Mouse (Mus musculus) pancreas, adult 10 weeks (tissue): ENCODE measurements around the gene Ociad1. TPM values are rescaled to one million over a fixed set of nuclear protein-coding genes. Genes with fewer than 3 reads are reported as not detected.

Experiments
- polyA plus RNA-seq: library from polyadenylated mRNA; stranded (reverse); fragments of 350-450 nt; fragmentation: Illumina TruSeq; extraction: RNeasy Lipid Tissue Mini Kit (QIAGEN cat#74804); gene quantifications from one replicate; pipeline ENCODE4 v1.2.3, GENCODE M21; 2015; ENCODE audit warnings: low read depth, low replicate concordance; ENCODE audit not compliant: insufficient read depth

Gene Ociad1
- 58.3 TPM for polyA plus RNA-seq

DNA sequence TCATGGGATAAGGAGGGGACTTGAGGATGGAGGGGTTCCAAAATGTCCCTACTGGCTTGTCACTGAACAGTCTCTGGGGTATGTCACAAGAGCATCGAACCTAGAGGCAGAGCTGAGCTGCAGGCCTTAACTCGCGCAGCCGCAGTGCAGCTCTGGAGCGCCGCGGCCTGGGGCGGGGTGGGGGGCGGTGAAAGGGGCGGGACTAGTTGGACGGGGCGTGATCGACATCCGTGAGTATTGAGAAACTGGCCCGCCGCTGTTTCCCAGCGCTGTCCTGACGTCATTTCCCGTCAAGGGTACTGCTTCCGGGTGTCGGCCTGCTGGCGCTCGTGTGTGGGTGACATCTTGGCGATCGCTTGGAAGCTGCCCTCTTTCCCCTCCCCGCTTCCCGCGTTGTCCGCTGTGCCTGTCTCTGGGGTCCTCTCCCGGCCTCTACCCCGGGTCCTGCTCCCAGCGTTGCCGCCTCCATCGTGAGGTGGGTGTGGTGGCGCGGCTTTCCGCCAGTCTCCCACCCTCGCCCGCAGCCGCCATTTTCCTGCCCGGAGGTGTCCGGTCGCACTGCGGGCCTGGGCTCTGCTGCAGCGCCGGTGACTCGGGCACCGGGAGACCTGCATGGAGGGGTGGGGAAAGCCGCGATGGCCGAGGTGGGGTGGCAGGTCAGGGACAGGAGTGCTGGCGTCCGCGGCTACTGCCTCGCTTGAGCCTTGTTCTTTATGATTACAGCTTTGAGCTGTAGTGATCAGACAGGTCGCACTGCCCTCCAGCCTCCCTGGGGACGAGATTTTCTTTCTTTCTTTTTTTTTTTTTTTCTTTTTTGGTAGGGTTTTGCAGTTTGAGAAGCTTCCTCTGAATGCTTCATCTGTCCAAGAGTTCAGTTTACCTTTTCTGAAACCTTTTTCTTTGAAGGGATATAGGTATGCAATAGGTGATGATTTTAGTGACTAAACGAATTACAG, at the start of gene Ociad1:
Gene Ociad1 (plus strand): TSS at position 283 of the 956 bp plus-strand sequence.

DNA sequence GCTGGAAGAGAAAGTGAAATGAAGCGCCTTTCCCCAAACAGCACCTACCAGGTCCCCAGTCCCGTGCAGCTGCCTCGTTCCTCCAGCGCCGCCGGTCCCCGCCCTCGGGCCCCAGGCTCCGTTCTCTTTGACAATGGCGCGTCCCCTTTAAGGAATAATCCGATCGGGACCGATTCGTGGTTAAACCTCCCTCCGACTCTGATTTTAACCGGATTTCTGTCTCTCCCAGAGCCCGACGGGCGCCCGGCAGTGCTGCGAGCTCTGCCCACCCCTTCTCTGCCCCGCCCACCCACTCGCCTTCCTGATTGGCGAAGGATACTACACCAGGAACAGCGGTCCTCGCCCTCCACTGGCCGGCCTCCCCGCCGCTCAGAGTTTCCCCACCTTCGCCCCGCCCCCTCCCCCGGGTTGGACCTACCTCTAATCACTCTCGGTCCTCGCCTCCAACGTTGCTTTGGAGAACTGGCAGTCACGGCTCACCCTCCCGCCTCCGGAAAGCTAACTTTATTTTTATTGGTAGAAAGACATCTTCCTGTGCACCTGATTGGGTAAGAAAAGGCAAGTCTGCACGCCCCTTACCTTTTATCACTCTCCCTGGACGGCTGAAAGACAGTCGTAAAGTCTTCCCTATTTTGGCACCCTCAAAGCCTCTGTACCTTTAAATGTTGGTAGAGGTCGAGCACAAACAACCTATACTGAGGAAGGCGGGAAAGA, 36.1 kb upstream of the Ociad1 start, which contains the start of gene Fryl:
Gene Fryl (minus strand): TSS at position 268 of the 714 bp plus-strand sequence.

DNA sequence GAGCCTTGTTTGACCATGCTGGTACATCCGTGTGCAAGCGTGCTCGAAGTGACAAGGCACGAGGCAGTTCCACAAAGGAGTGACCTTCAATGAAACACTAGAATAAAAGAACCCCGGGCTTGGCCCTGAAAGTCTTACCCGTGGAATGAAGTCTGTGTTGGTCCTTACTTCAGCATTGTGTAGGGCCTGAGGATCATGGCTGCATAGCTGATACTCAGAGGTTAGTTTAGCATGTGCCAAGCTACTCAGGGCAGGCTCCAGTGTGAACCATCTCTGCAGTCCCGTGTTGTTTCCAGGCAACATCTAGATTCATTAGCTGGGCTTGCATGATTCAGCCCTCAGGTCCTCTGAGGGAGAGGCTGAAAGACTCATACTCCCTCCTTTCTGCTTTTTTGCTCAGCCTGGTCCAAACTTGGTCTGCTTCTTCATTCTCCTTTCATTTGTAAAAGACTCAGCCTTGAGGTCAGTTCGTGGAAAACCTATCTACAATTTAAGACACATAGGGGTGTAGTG, 48.2 kb downstream of the Ociad1 start, which contains the start of gene Ociad2:
Gene Ociad2 (minus strand): TSS at position 306 of the 513 bp plus-strand sequence.

Other genes starting within 250 kb of the Ociad1 start
- 18.1 TPM for gene Fryl, start 36.2 kb upstream of the Ociad1 start, polyA plus RNA-seq
- 5.1 TPM for gene Ociad2, start 48.2 kb downstream of the Ociad1 start, polyA plus RNA-seq
- not detected for gene Cwh43, start 113.3 kb downstream of the Ociad1 start, polyA plus RNA-seq
- gene Dcun1d4, start 188.2 kb downstream of the Ociad1 start, polyA plus RNA-seq, result 2.7 TPM